Mouse (Mus musculus) hindbrain, postnatal 0 days (tissue): ENCODE results near the gene Efna4. TPM values are rescaled to one million over a fixed set of nuclear protein-coding genes. Genes with fewer than 3 reads are reported as not detected.
A peak's percentile ranks its signal among the peaks of the same experiment; 100 is the strongest.

Source experiments
- ATAC-seq: fragments of 200-750 bp; cut with Nextera tagmentation; 2 replicates; pipeline ENCODE4 v1.8.0; 2017; ENCODE audit warnings: mild to moderate bottlenecking, moderate TSS enrichment, moderate library complexity
- DNase-seq: peaks from one replicate; pipeline ENCODE4 v3.0.0-alpha.2; 2015; ENCODE audit warnings: low spot score
- H3K27ac ChIP-seq: fragments of 300-500 bp; sonication (generic); 2 replicates; pipeline ENCODE4 v1.5.1; 2014; ENCODE audit warnings: mild to moderate bottlenecking
- H3K27me3 ChIP-seq: fragments of 300-500 bp; sonication (generic); 2 replicates; pipeline ENCODE4 v1.6.1; 2014; ENCODE audit warnings: low read length, mixed read lengths; ENCODE audit not compliant: insufficient read depth
- H3K36me3 ChIP-seq: fragments of 300-500 bp; sonication (generic); 2 replicates; pipeline ENCODE4 v1.6.1; 2014; ENCODE audit warnings: low read length, mixed read lengths; ENCODE audit not compliant: insufficient read depth
- H3K4me1 ChIP-seq: fragments of 300-500 bp; sonication (generic); 2 replicates; pipeline ENCODE4 v1.6.1; 2014; ENCODE audit warnings: antibody characterized with exemption, low read length, mixed read lengths; ENCODE audit not compliant: insufficient read depth
- H3K4me2 ChIP-seq: fragments of 300-500 bp; sonication (generic); 2 replicates; pipeline ENCODE4 v1.6.1; 2014; ENCODE audit warnings: low read depth, mild to moderate bottlenecking, low read length, moderate library complexity, mixed read lengths
- H3K4me3 ChIP-seq: fragments of 300-500 bp; sonication (generic); 2 replicates; pipeline ENCODE4 v1.5.1; 2014; ENCODE audit warnings: low read length
- H3K9ac ChIP-seq: fragments of 300-500 bp; sonication (generic); replicated peaks from 2 replicates; pipeline ENCODE4 v1.6.1; 2014; ENCODE audit warnings: mild to moderate bottlenecking, low read length, moderate library complexity, mixed read lengths
- H3K9me3 ChIP-seq: fragments of 300-500 bp; sonication (generic); 2 replicates; pipeline ENCODE4 v1.6.1; 2016; ENCODE audit warnings: low read length, mixed read lengths
- CTCF ChIP-seq: IDR thresholded peaks from 2 replicates; pipeline ENCODE4 v1.5.1; 2016; ENCODE audit warnings: antibody characterized with exemption, control low read depth, low read depth
- WGBS: fragments of 180-500 bp; shearing (Covaris S2); extraction: QIAGEN DNeasy Blood & Tissue Kit; methylation state at CpG from one replicate; pipeline ENCODE4 v1.1.7; 2014; 5-methylcytosine and 5-hydroxymethylcytosine counted together
- polyA plus RNA-seq: library from polyadenylated mRNA; unstranded; fragments of >200 nt; fragmentation: Nextera tagmentation; extraction: Ambion mirVana; gene quantifications from 2 replicates; pipeline ENCODE4 v1.2.1, GENCODE M21; 2015
- total RNA-seq: library from RNA; depleted of rRNA; stranded (reverse); fragments of >200 nt; gene quantifications from 2 replicates; pipeline ENCODE4 v1.2.3, GENCODE M21; 2014

Efna4 gene
- total and polyA plus RNA-seq, 2 experiments from 2014 or later: 3.5 to 7.6 TPM

DNA sequence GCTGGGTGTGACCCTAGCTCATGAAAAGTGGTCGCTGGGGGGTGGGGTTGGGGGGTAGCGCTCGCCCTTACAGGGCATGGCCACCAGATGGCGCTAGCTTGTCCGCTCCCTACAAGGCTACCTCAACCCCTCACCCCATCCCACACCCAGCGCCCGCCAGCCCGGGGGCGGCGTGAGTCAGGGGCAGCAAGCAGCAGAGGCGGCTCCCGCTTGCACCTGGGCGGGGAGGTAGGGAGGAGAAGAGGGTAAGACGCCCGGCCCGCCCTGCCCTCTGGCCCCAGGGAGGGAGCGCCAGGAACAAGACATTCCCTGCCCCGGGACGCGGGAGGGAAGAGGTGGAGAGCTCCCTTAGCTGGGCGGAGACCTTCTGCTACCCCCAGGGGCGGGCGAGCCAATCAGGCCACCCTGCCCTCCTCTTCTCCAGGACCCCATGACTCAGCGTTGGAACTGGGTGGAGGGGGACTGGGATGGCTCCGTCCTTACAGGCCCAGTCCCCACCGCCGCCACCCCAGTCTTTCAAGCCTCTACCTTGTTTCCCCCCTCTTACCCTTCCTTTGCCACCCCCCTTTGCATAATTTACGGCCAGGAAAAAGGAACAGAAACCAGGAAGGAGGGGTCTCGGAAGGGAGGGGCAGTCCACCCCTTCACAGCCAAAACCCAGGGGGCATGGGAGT is 40.7 kb upstream of the Efna4 start:
- DNase-seq: peak; percentile 84
- Histone ChIP-seq H3K4me1 (0 out of 2 replicates have a peak, but pooled peaks cover 4% of the 10 kb centered on the region), H3K9me3 (no peaks in the 10 kb centered on the region), H3K27ac (peak overlapping the region; percentile 16; the same call in 1 of the 2 replicates), H3K36me3 (no peaks in the 10 kb centered on the region), H3K4me2 (peak overlapping the region; percentile 80), H3K4me3 (peak overlapping the region; percentile 45), H3K27me3 (no peaks in the 10 kb centered on the region), H3K9ac (peak overlapping the region; percentile 68)
- peak; percentile 95 for ATAC-seq
- WGBS: 5% methylated on average over 27 of the region's 29 CpGs
- TF ChIP-seq CTCF: peak; percentile 95

DNA sequence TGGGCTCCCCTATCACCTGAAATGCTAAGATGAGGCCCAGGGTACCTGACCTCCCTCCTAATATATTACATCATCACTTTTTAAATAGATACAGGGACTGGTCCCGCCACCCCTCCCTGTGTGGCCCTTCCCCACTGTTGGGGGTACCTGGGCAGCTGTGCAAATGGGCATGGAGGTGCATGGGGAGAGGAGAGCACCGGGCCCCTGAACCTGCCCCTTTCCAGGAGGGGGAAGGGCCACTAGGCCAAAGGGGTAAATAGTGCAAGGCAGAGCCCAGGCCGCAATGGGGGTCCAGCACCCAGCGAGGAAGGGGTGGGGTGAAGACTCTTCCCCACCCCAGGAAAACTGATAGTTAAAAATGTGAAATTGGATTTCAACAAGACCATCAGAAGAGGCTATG is 40.0 kb upstream of the Efna4 start:
- 0 out of 2 replicates have a peak, but pooled peaks cover 4% of the 10 kb centered on the region for H3K4me1 ChIP-seq
- ATAC-seq (peak; percentile 5), DNase-seq (no peak)
- H3K27me3 ChIP-seq: no peaks in the 10 kb centered on the region
- WGBS: 72% methylated on average over 4 of the region's 4 CpGs
- peak overlapping the region; percentile 80; the same call in 1 of the 2 replicates for H3K4me2 ChIP-seq
- peak overlapping the region; percentile 68; the same call in 1 of the 2 replicates for H3K9ac ChIP-seq
- H3K9me3 ChIP-seq: no peaks in the 10 kb centered on the region
- no peak for TF ChIP-seq CTCF
- H3K4me3 ChIP-seq: peak overlapping the region; percentile 45; the same call in 1 of the 2 replicates
- no peaks in the 10 kb centered on the region for H3K36me3 ChIP-seq
- H3K27ac ChIP-seq: no peak overlapping the region

DNA sequence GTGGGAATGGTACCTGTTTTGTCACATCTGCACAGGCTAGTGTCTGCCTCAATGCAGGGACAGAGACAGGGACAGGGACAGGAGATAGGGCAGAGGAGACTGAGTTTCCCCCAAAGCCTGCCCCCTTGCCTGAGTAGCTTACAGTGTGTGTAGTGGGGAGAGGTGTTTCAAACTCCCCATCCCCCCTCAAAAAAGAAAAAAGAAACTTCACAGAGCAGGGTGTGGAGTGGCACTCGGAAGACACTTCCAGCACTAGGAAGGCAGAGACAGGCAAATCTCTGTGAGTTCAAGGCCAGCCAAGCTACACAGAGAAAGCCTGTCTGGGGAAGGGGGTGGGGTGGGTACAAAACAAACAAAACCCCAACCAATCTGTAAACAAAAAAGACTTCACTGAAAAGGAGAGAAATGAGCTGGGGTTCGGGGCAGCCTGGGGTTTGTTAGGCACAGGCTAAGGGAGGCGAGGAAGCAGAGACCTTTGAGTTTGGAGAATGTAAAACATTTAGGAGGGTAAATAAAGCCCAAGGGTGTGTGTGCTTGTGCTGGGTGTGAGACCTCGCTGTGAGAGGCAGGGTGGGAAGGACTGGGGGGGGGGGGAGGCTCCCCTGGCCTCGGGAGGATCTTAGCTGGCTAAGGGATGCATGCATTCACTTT is 35.9 kb upstream of the Efna4 start:
- 46% methylated on average over 5 of the region's 5 CpGs for WGBS
- Histone ChIP-seq H3K27me3 (no peaks in the 10 kb centered on the region), H3K27ac (no peak overlapping the region), H3K9me3 (no peaks in the 10 kb centered on the region), H3K4me1 (0 out of 2 replicates have a peak, but pooled peaks cover 2% of the 10 kb centered on the region), H3K4me3 (no peak overlapping the region), H3K36me3 (no peaks in the 10 kb centered on the region), H3K4me2 (no peak overlapping the region), H3K9ac (no peak overlapping the region)
- no peak for ATAC-seq
- no peak for DNase-seq
- TF ChIP-seq CTCF: no peak

DNA sequence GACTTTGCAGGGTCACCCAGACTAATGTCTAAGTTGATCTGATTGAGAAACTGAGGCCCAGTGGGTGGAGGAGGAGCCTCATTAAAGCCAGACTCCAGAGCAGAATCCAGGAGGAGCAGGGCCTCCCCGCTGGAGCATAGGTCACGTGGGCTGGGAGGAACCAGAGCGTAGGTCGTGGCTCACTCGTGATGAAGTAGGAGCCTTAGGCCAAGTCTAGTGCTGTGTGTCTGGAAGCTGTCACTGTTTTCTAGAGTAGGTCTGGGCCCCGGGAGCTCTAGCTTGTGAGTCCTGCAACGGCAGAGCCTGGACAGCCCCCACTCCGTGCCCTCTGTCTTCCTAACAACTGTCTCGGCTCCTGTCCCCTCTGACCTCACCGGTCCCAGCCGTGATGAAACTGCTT is 29.5 kb upstream of the Efna4 start:
- Histone ChIP-seq H3K36me3 (no peaks in the 10 kb centered on the region), H3K4me3 (no peak overlapping the region), H3K27ac (no peak overlapping the region), H3K9me3 (no peaks in the 10 kb centered on the region), H3K4me1 (no peaks in the 10 kb centered on the region), H3K9ac (no peak overlapping the region), H3K27me3 (0 out of 2 replicates have a peak, but pooled peaks cover 5% of the 10 kb centered on the region), H3K4me2 (no peak overlapping the region)
- WGBS: 69% methylated on average over 11 of the region's 11 CpGs
- ATAC-seq (no peak), DNase-seq (no peak)
- TF ChIP-seq CTCF: no peak

DNA sequence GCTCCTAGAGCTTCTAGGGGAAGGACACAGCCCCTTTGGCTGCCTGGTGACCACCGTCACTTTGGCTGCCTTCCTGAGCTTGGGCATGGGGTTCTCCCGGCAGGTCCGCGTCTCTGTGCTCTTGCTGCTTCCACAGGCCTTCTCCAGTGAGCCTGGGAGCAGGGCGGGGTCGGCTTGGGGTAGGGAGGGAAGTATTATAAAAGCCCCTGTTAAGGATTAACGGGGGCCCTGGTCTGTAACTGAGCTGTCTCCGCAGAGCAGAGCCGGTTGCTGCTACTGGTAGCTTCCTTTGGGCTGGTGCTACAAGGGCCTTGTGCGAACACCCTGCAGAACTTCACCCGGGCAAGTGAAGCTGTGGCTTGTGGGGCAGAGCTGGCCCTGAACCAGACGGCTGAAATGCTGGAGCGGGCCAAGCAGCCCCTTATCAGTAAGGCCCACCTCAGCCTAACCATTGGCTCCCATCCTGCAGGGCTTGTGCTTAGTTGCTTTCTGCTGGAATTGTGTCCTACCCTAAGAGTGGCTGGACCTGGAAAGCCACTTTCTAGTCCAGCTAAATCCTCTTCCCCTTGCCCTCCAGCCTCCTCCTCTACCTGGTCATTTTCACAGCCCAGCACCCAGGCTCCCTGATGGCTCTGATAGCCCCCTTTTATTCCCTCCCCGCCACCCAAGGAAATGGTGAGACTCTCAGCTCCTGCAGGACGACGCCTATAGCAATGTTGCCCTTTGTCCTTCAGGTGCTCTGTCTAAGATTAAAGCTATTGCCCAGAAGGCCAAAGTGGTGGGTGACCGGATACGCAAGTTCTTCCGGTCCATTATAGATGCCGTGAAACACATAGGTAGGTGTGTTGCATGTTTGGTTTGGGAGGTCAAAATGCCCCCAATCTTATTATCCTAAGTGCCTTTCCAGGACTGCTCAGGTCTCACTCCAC is 27.9 kb upstream of the Efna4 start:
- no peak for DNase-seq
- Histone ChIP-seq H3K27ac (no peak overlapping the region), H3K4me1 (no peaks in the 10 kb centered on the region), H3K4me3 (no peak overlapping the region), H3K4me2 (no peak overlapping the region), H3K9me3 (no peaks in the 10 kb centered on the region), H3K9ac (no peak overlapping the region), H3K27me3 (0 out of 2 replicates have a peak, but pooled peaks cover 5% of the 10 kb centered on the region), H3K36me3 (no peaks in the 10 kb centered on the region)
- 76% methylated on average over 20 of the region's 20 CpGs for WGBS
- no peak for TF ChIP-seq CTCF
- no peak for ATAC-seq

DNA sequence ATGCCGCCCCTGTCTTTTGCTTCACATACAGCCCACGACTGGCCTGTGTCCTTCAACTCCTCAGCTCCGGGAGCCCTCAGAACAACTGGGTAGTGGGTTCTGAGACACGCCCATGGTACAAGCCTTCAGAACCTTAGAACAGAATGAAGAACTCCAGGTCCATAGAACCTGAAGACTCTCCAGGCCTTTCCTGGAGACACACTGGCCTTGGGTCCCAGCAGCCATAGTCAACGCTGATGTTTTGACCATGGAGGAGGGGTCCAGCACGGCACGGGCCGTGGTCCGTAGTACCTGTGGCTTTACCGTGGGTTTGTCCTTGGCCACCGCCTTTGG is 27.3 kb upstream of the Efna4 start, which contains the start of gene Dcst1:
Dcst1 (minus strand) TSS at position 101 of the 333 bp plus-strand sequence.
- no peak within 1 kb of the TSS for H3K27ac ChIP-seq
- no peak within 1 kb of the TSS for H3K4me3 ChIP-seq
- ATAC-seq: no peak
- H3K27me3 ChIP-seq: 0 out of 2 replicates have a peak, but pooled peaks cover 5% of the 10 kb centered on the region
- no peak for TF ChIP-seq CTCF
- no peak within 1 kb of the TSS for H3K9ac ChIP-seq
- H3K4me2 ChIP-seq: no peak within 1 kb of the TSS
- 80% methylated on average over 11 of the region's 11 CpGs for WGBS
- no peaks in the 10 kb centered on the region for H3K36me3 ChIP-seq
- H3K4me1 ChIP-seq: no peaks in the 10 kb centered on the region
- H3K9me3 ChIP-seq: no peaks in the 10 kb centered on the region
- no peak for DNase-seq
